Comparison of ENCODE assay signal across 24 mouse cellular contexts in the genomic region with DNA sequence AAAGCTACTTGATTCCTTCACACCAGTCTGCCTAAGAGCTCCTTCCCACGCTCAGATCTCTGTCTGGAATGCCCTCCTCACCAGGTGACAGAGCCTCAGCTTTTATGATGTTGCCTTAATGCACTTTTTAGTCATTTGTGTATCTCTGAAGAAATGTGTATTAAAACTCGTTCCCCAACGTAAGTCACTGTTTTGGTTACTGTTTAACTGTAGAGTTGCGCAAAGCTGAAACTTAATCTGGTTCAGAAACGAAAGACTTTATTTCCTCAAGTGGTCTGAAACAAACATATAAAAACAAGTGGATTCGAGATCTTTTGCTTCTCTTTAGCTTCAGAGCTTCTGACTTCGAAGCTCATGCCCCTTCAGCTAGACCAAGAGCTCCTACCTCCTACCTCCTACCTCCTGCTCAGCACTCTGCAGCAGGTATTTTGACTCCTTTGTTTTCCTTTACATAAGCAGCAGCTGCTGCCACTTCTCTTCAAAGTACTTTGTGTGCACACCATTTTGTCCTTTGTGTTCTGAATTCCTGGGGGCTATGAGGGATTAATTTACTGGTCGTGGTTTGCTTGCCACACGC.
A peak's percentile ranks its signal among the peaks of the same experiment; 100 is the strongest.
DNase-seq lines count a peak whose midpoint lies in the region; ATAC-seq and TF ChIP-seq lines count a peak whose summit lies in the region.
"Had no signal": no experiment of that assay in that cellular context is flagged by ENCODE, and none has a peak within 500 bp of the region (broad histone marks: within the 10 kb centered on the region; RNA-seq: fewer than 3 reads in every experiment).

No protein-coding gene starts in this region.

- H3K4me3 ChIP-seq in hindbrain, embryonic 13.5 days, result no peak overlapping the region
- no peak overlapping the region for H3K4me3 ChIP-seq in hindbrain, embryonic 10.5 days
- H3K4me3 ChIP-seq in lung, postnatal 0 days (ENCODE audit: low read depth, low read length), result no peak overlapping the region
- no peak overlapping the region for H3K4me3 ChIP-seq in lung, adult 2 months (replicated peaks; ENCODE audit: extremely low read depth, low read depth, low read length)
- no peak overlapping the region for H3K4me3 ChIP-seq in intestine, embryonic 16.5 days (ENCODE audit: low read length)
- H3K4me3 ChIP-seq: gastrocnemius, adult 2 months; heart, embryonic 10.5 days; hindbrain, embryonic 12.5 days; layer of hippocampus, adult 2 months; limb, embryonic 13.5 days; liver, embryonic 15.5 days; stomach, embryonic 15.5 days had no signal

- H3K4me2 ChIP-seq in hindbrain, embryonic 13.5 days, result no peak overlapping the region
- H3K4me2 ChIP-seq in lung, postnatal 0 days (replicated peaks; ENCODE audit: low read depth, low read length), result no peak overlapping the region
- no peak overlapping the region for H3K4me2 ChIP-seq in intestine, embryonic 16.5 days (ENCODE audit: low read depth, low read length)
- H3K4me2 ChIP-seq: hindbrain, embryonic 12.5 days; limb, embryonic 13.5 days; liver, embryonic 15.5 days; stomach, embryonic 15.5 days had no signal

- TF ChIP-seq EP300 in lung, postnatal 0 days (IDR thresholded peaks at IDR 0.05), result no peak

- H3K36me3 ChIP-seq in hindbrain, embryonic 13.5 days, result no peaks in the 10 kb centered on the region
- no peaks in the 10 kb centered on the region for H3K36me3 ChIP-seq in hindbrain, embryonic 10.5 days
- H3K36me3 ChIP-seq in lung, postnatal 0 days (ENCODE audit: insufficient read depth, low read length), result no peaks in the 10 kb centered on the region
- H3K36me3 ChIP-seq in intestine, embryonic 16.5 days (ENCODE audit: control insufficient read depth, insufficient read depth, low read length), result no peaks in the 10 kb centered on the region
- H3K36me3 ChIP-seq: heart, embryonic 10.5 days; hindbrain, embryonic 12.5 days; limb, embryonic 13.5 days; liver, embryonic 15.5 days; stomach, embryonic 15.5 days had no signal

- H3K27ac ChIP-seq in hindbrain, embryonic 13.5 days, result 0 out of 2 replicates have a peak overlapping the region, but pooled peaks have one; percentile 13
- H3K27ac ChIP-seq in hindbrain, embryonic 10.5 days, result no peak overlapping the region
- H3K27ac ChIP-seq in lung, postnatal 0 days (ENCODE audit: low read length), result no peak overlapping the region
- peak overlapping the region; percentile 65 for H3K27ac ChIP-seq in intestine, embryonic 16.5 days (ENCODE audit: low read length)
- H3K27ac ChIP-seq: gastrocnemius, adult 2 months; heart, embryonic 10.5 days; hindbrain, embryonic 12.5 days; layer of hippocampus, adult 2 months; limb, embryonic 13.5 days; liver, embryonic 15.5 days; stomach, embryonic 15.5 days had no signal

- CTCF ChIA-PET in Patski (lab: Charles Lee), result interaction anchor here (0.7 kb wide), 1 partner anchor 19 kb away, joined by 3 read pairs; no protein-coding TSS in a partner anchor

- no peaks in the 10 kb centered on the region for H3K9me3 ChIP-seq in hindbrain, embryonic 13.5 days
- no peaks in the 10 kb centered on the region for H3K9me3 ChIP-seq in hindbrain, embryonic 10.5 days
- H3K9me3 ChIP-seq in lung, postnatal 0 days (ENCODE audit: low read length), result no peaks in the 10 kb centered on the region
- no peaks in the 10 kb centered on the region for H3K9me3 ChIP-seq in intestine, embryonic 16.5 days (ENCODE audit: control insufficient read depth, low read length)
- H3K9me3 ChIP-seq: heart, embryonic 10.5 days; hindbrain, embryonic 12.5 days; limb, embryonic 13.5 days; liver, embryonic 15.5 days; stomach, embryonic 15.5 days had no signal

- peaks cover 6% of the 10 kb centered on the region; the same call in 1 of the 2 replicates for H3K4me1 ChIP-seq in hindbrain, embryonic 13.5 days (replicated peaks)
- no peaks in the 10 kb centered on the region; the same call in 1 of the 2 replicates for H3K4me1 ChIP-seq in hindbrain, embryonic 10.5 days (replicated peaks)
- H3K4me1 ChIP-seq in lung, postnatal 0 days (ENCODE audit: insufficient read depth, low read depth, low read length), result no peaks in the 10 kb centered on the region
- H3K4me1 ChIP-seq in lung, adult 2 months (ENCODE audit: control insufficient read depth, insufficient read depth, low read length), result no peaks in the 10 kb centered on the region
- no peaks in the 10 kb centered on the region for H3K4me1 ChIP-seq in intestine, embryonic 16.5 days (ENCODE audit: control insufficient read depth, insufficient read depth, low read length)
- H3K4me1 ChIP-seq: heart, embryonic 10.5 days; hindbrain, embryonic 12.5 days; liver, embryonic 15.5 days; stomach, embryonic 15.5 days had no signal

- DNase-seq in hindbrain, embryonic 10.5 days (ENCODE audit: low spot score), result no peak
- DNase-seq in lung, postnatal 0 days (ENCODE audit: low spot score), result peak; percentile 50
- no peak for DNase-seq in lung, adult 2 months
- peak; percentile 9 for DNase-seq in Patski (ENCODE audit: low read depth, low spot score)
- DNase-seq in cerebellum, postnatal 4 days (ENCODE audit: low spot score in 2 of 2), result no peak
- DNase-seq: adrenal gland, postnatal 10 days; cerebellum, postnatal 10 days; embryo, embryonic 11 days; gastrocnemius, adult 2 months; kidney, postnatal 10 days; layer of hippocampus, postnatal 36 days; right cerebral cortex, postnatal 25 days; thymus, adult 2 months had no signal

- TF ChIP-seq CTCF in lung, postnatal 0 days (IDR thresholded peaks at IDR 0.05), result no peak
- no peak for TF ChIP-seq CTCF in lung, adult 2 months (IDR thresholded peaks at IDR 0.05; ENCODE audit: insufficient read depth, low read length)
- no peak for TF ChIP-seq CTCF in Patski (IDR thresholded peaks at IDR 0.05)

- POLR2A ChIA-PET in Patski (lab: Charles Lee), result no interaction called here

- TF ChIP-seq POLR2A in lung, adult 2 months (IDR thresholded peaks at IDR 0.05; ENCODE audit: borderline replicate concordance, extremely low read depth, low read depth, low read length), result no peak

- H3K9ac ChIP-seq in hindbrain, embryonic 13.5 days, result no peak overlapping the region
- H3K9ac ChIP-seq in lung, postnatal 0 days (replicated peaks; ENCODE audit: low read depth), result no peak overlapping the region
- no peak overlapping the region for H3K9ac ChIP-seq in intestine, embryonic 16.5 days (ENCODE audit: low read depth, low read length)
- H3K9ac ChIP-seq: hindbrain, embryonic 12.5 days; limb, embryonic 13.5 days; liver, embryonic 15.5 days; stomach, embryonic 15.5 days had no signal

- H3K27me3 ChIP-seq in hindbrain, embryonic 13.5 days, result no peaks in the 10 kb centered on the region
- no peaks in the 10 kb centered on the region for H3K27me3 ChIP-seq in hindbrain, embryonic 10.5 days (ENCODE audit: insufficient read depth, poor library complexity, severe bottlenecking)
- H3K27me3 ChIP-seq in lung, postnatal 0 days (replicated peaks; ENCODE audit: insufficient read depth, low read length), result no peaks in the 10 kb centered on the region
- H3K27me3 ChIP-seq in Patski, result no peaks in the 10 kb centered on the region
- H3K27me3 ChIP-seq in intestine, embryonic 16.5 days (replicated peaks; ENCODE audit: control insufficient read depth, insufficient read depth, low read length), result no peaks in the 10 kb centered on the region
- H3K27me3 ChIP-seq: hindbrain, embryonic 12.5 days; limb, embryonic 13.5 days; liver, embryonic 15.5 days; stomach, embryonic 15.5 days had no signal

- no peak for ATAC-seq in hindbrain, embryonic 13.5 days (ENCODE audit: low FRiP score)
- peak; percentile 68 for ATAC-seq in lung, postnatal 0 days
- peak; percentile 35 for ATAC-seq in Patski
- ATAC-seq in intestine, embryonic 16.5 days, result peak; percentile 84
- no peak for ATAC-seq in megakaryocyte, adult 5-6 weeks (ENCODE audit: poor library complexity, severe bottlenecking)
- ATAC-seq: activated CD4-positive, CD25-positive, alpha-beta regulatory T cell, adult 4 months; inflammation-experienced regulatory T-cells, adult 6 months had no signal

- 63% methylated on average over 9 of the region's 9 CpGs for WGBS in hindbrain, embryonic 13.5 days
- WGBS in hindbrain, embryonic 10.5 days, result 62% methylated on average over 9 of the region's 9 CpGs
- 37% methylated on average over 9 of the region's 9 CpGs for WGBS in lung, postnatal 0 days
- WGBS in lung, adult 2 months, result 56% methylated on average over 9 of the region's 9 CpGs
- WGBS in intestine, embryonic 16.5 days, result 45% methylated on average over 9 of the region's 9 CpGs

- in situ Hi-C loops in Patski (cut with MboI; ENCODE audit: low pct_unique_long_range_greater_than_20kb), result no loop called here

Comparison
In these comparisons a context has a peak if more than half of its experiments do, and no peak if none do; other contexts are left out.
1. H3K27ac ChIP-seq: peak in hindbrain, embryonic 13.5 days (single experiment) and intestine, embryonic 16.5 days (single experiment); none in hindbrain, embryonic 10.5 days (single experiment) and lung, postnatal 0 days (single experiment).
2. DNase-seq: peak in lung, postnatal 0 days (single experiment) and Patski (single experiment); none in hindbrain, embryonic 10.5 days (single experiment), lung, adult 2 months (single experiment) and cerebellum, postnatal 4 days (0 of 2).
3. ATAC-seq: peak in lung, postnatal 0 days (single experiment), Patski (single experiment) and intestine, embryonic 16.5 days (single experiment); none in hindbrain, embryonic 13.5 days (single experiment) and megakaryocyte, adult 5-6 weeks (single experiment).